Mouse (Mus musculus) thymus, adult 2 months (tissue): ENCODE results near the gene Dnmt3a.

Source experiments
- CTCF ChIP-seq: fragments of 200-500 bp; IDR thresholded peaks from 2 replicates; pipeline ENCODE4 v1.5.1; 2012; ENCODE audit warnings: mild to moderate bottlenecking, control low read depth, low read length, moderate library complexity, borderline replicate concordance; ENCODE audit not compliant: control insufficient read depth, poor library complexity, insufficient read depth; ENCODE audit errors: extremely low read depth
- POLR2A ChIP-seq: fragments of 200-500 bp; IDR thresholded peaks from 2 replicates; pipeline ENCODE4 v1.6.1; 2012; ENCODE audit warnings: mild to moderate bottlenecking, low read length, control low read depth, moderate library complexity; ENCODE audit not compliant: control insufficient read depth, poor library complexity, insufficient read depth; ENCODE audit errors: extremely low read depth

DNA sequence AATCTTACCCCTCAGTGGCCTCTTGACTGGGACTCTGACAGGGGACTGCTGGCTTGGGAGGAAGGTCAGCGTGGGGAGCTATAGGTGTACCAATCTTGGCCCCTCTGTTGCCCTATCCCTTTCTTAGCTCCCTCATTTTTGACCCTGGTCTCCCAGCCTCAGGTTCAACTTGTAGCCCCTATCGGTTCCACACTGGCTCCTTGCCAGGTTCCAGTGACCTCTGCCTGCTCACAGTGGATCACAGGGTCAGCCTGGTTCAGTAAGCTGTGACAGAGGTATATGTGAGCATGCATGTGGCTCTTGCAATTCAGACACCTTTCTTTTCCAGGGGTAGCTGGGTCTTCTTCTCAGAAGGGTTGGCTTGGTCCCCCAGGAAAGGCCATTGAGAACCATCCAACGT lies 110.0 kb downstream of the Dnmt3a start:
- TF ChIP-seq POLR2A = no peak
- TF ChIP-seq CTCF = no peak
